Mouse (Mus musculus) CH12.LX (cell line): ENCODE data around the gene Pyroxd1. TPM values are rescaled to one million over a fixed set of nuclear protein-coding genes. Genes with fewer than 3 reads are reported as not detected.

Experiments
- polyA plus RNA-seq: library from polyadenylated mRNA; unstranded; fragments of >175 nt; gene quantifications from 2 replicates; pipeline ENCODE4 v1.2.1, GENCODE M21; 2012; ENCODE audit warnings: low read depth; ENCODE audit not compliant: insufficient read length
- total RNA-seq, 2 experiments: library from RNA; depleted of rRNA; stranded (reverse); fragments of 300-350 nt in 1 of 2; fragments of >200 nt in 1 of 2; gene quantifications; 2 replicates each; pipeline ENCODE4 v1.2.3; 2012 to 2014

Gene Pyroxd1
- total and polyA plus RNA-seq, 3 experiments, result 7.9 to 11.5 (median 11.2) TPM

Other genes with a start within 250 kb of the Pyroxd1 start
- gene Slco1a6, start 137.1 kb upstream of the Pyroxd1 start, total RNA-seq (2012; rRNA removed), result not detected in 2 replicates
- not detected in 2 replicates for gene Slco1a6, start 137.1 kb upstream of the Pyroxd1 start, total RNA-seq (2014; rRNA removed)
- 1.1 and 1.4 TPM in 2 replicates for gene Slco1a6, start 137.1 kb upstream of the Pyroxd1 start, polyA plus RNA-seq
- gene Iapp, start 47.2 kb upstream of the Pyroxd1 start, total RNA-seq (2012; rRNA removed), result not detected in 2 replicates
- not detected in 2 replicates for gene Iapp, start 47.2 kb upstream of the Pyroxd1 start, total RNA-seq (2014; rRNA removed)
- not detected in 2 replicates for gene Iapp, start 47.2 kb upstream of the Pyroxd1 start, polyA plus RNA-seq
- gene Slco1a5, start 22.7 kb upstream of the Pyroxd1 start, total RNA-seq (2012; rRNA removed), result not detected in 2 replicates
- gene Slco1a5, start 22.7 kb upstream of the Pyroxd1 start, total RNA-seq (2014; rRNA removed), result not detected in 2 replicates
- gene Slco1a5, start 22.7 kb upstream of the Pyroxd1 start, polyA plus RNA-seq, result not detected in 2 replicates
- gene Recql, start 41.4 kb downstream of the Pyroxd1 start, total RNA-seq (2012; rRNA removed), result 24.9 and 37.7 TPM in 2 replicates
- gene Recql, start 41.4 kb downstream of the Pyroxd1 start, total RNA-seq (2014; rRNA removed), result 44.6 and 49.7 TPM in 2 replicates
- gene Recql, start 41.4 kb downstream of the Pyroxd1 start, polyA plus RNA-seq, result 45.4 and 63.7 TPM in 2 replicates
- 28.3 and 36.4 TPM in 2 replicates for gene Golt1b, start 41.6 kb downstream of the Pyroxd1 start, total RNA-seq (2012; rRNA removed)
- 71.8 and 76.6 TPM in 2 replicates for gene Golt1b, start 41.6 kb downstream of the Pyroxd1 start, total RNA-seq (2014; rRNA removed)
- 48.4 and 51.5 TPM in 2 replicates for gene Golt1b, start 41.6 kb downstream of the Pyroxd1 start, polyA plus RNA-seq
- gene Spx, start 67.8 kb downstream of the Pyroxd1 start, total RNA-seq (2012; rRNA removed), result 0.17 TPM in 1 of 2 replicates, not detected in the other
- gene Spx, start 67.8 kb downstream of the Pyroxd1 start, total RNA-seq (2014; rRNA removed), result 0.22 and 0.51 TPM in 2 replicates
- 0.16 TPM in 1 of 2 replicates, not detected in the other for gene Spx, start 67.8 kb downstream of the Pyroxd1 start, polyA plus RNA-seq
- not detected in 2 replicates for gene Gys2, start 127.5 kb downstream of the Pyroxd1 start, total RNA-seq (2012; rRNA removed)
- gene Gys2, start 127.5 kb downstream of the Pyroxd1 start, total RNA-seq (2014; rRNA removed), result not detected in 2 replicates
- not detected in 2 replicates for gene Gys2, start 127.5 kb downstream of the Pyroxd1 start, polyA plus RNA-seq
- 0.25 TPM in 1 of 2 replicates, not detected in the other for gene Ldhb, start 162.3 kb downstream of the Pyroxd1 start, total RNA-seq (2012; rRNA removed)
- gene Ldhb, start 162.3 kb downstream of the Pyroxd1 start, total RNA-seq (2014; rRNA removed), result 0.59 TPM in 1 of 2 replicates, not detected in the other
- gene Ldhb, start 162.3 kb downstream of the Pyroxd1 start, polyA plus RNA-seq, result not detected in 2 replicates
- not detected in 2 replicates for gene Kcnj8, start 226.0 kb downstream of the Pyroxd1 start, total RNA-seq (2012; rRNA removed)
- gene Kcnj8, start 226.0 kb downstream of the Pyroxd1 start, total RNA-seq (2014; rRNA removed), result not detected in 2 replicates
- gene Kcnj8, start 226.0 kb downstream of the Pyroxd1 start, polyA plus RNA-seq, result not detected in 2 replicates